Mouse (Mus musculus) midbrain, embryonic 11.5 days (tissue): ENCODE results near the gene Smdt1. TPM values are rescaled to one million over a fixed set of nuclear protein-coding genes. Genes with fewer than 3 reads are reported as not detected.
A peak's percentile ranks its signal among the peaks of the same experiment; 100 is the strongest.

Experiments used
- ATAC-seq: fragments of 200-750 bp; cut with Nextera tagmentation; 2 replicates; pipeline ENCODE4 v1.8.0; 2017; ENCODE audit warnings: moderate TSS enrichment, moderate library complexity; ENCODE audit not compliant: low FRiP score
- DNase-seq: peaks from one replicate; pipeline ENCODE4 v3.0.0; 2015; ENCODE audit warnings: low spot score; ENCODE audit errors: missing footprints
- H3K27ac ChIP-seq: fragments of 300-500 bp; sonication (generic); 2 replicates; pipeline ENCODE4 v1.5.1; 2014; ENCODE audit warnings: low read depth, low read length
- H3K27me3 ChIP-seq: fragments of 300-500 bp; sonication (generic); 2 replicates; pipeline ENCODE4 v1.6.1; 2014; ENCODE audit warnings: mild to moderate bottlenecking, low read length, moderate library complexity, mixed read lengths; ENCODE audit not compliant: control insufficient read depth, insufficient read depth
- H3K36me3 ChIP-seq: fragments of 300-500 bp; sonication (generic); 2 replicates; pipeline ENCODE4 v1.6.1; 2014; ENCODE audit warnings: mild to moderate bottlenecking, low read length, moderate library complexity, mixed read lengths; ENCODE audit not compliant: control insufficient read depth, insufficient read depth
- H3K4me1 ChIP-seq: fragments of 300-500 bp; sonication (generic); 2 replicates; pipeline ENCODE4 v1.6.1; 2014; ENCODE audit warnings: low read length; ENCODE audit not compliant: control insufficient read depth, insufficient read depth
- H3K4me2 ChIP-seq: fragments of 300-500 bp; sonication (generic); 2 replicates; pipeline ENCODE4 v1.6.1; 2014; ENCODE audit warnings: mild to moderate bottlenecking, moderate library complexity
- H3K4me3 ChIP-seq: fragments of 300-500 bp; sonication (generic); 2 replicates; pipeline ENCODE4 v1.5.1; 2014; ENCODE audit warnings: low read depth, low read length
- H3K9ac ChIP-seq: fragments of 300-500 bp; sonication (generic); 2 replicates; pipeline ENCODE4 v1.6.1; 2014; ENCODE audit warnings: low read length
- H3K9me3 ChIP-seq: fragments of 300-500 bp; sonication (generic); 2 replicates; pipeline ENCODE4 v1.6.1; 2016; ENCODE audit warnings: low read length; ENCODE audit not compliant: control insufficient read depth
- WGBS: fragments of 180-500 bp; shearing (Covaris S2); extraction: QIAGEN DNeasy Blood & Tissue Kit; methylation state at CpG from one replicate; pipeline ENCODE4 v1.1.7; 2014; 5-methylcytosine and 5-hydroxymethylcytosine counted together
- polyA plus RNA-seq: library from polyadenylated mRNA; unstranded; fragments of >200 nt; fragmentation: Nextera tagmentation; extraction: Ambion mirVana; gene quantifications from 2 replicates; pipeline ENCODE4 v1.2.1, GENCODE M21; 2014

The Smdt1 gene
- polyA plus RNA-seq, 1 experiment from 2014 or later, result 268 TPM

- no peaks in the 10 kb centered on the region for H3K9me3 ChIP-seq
- peak overlapping the region; percentile 51 for H3K4me2 ChIP-seq
- ATAC-seq (no peak), DNase-seq (peak; percentile 92)
- H3K4me3 ChIP-seq, result peak overlapping the region; percentile 31
- H3K9ac ChIP-seq, result peak overlapping the region; percentile 65
- H3K27me3 ChIP-seq, result peaks cover 16% of the 10 kb centered on the region
- H3K36me3 ChIP-seq, result no peaks in the 10 kb centered on the region
- H3K4me1 ChIP-seq, result peaks cover 10% of the 10 kb centered on the region; the same call in 1 of the 2 replicates
- 2% methylated on average over 40 of the region's 40 CpGs for WGBS
- H3K27ac ChIP-seq, result peak overlapping the region; percentile 37; the same call in 1 of the 2 replicates
These were observed 2.3 kb downstream of the Smdt1 start for GRCm38 (mm10) chr15:82341036-82341501.

GRCm38 (mm10) chr15:82341675-82342542, 3.1 kb downstream of the Smdt1 start:
- peak overlapping the region; percentile 37; the same call in 1 of the 2 replicates for H3K27ac ChIP-seq
- H3K9me3 ChIP-seq, result no peaks in the 10 kb centered on the region
- peaks cover 16% of the 10 kb centered on the region for H3K27me3 ChIP-seq
- no peak overlapping the region for H3K4me3 ChIP-seq
- peak overlapping the region; percentile 65 for H3K9ac ChIP-seq
- no peaks in the 10 kb centered on the region for H3K36me3 ChIP-seq
- peak overlapping the region; percentile 51 for H3K4me2 ChIP-seq
- 65% methylated on average over 15 of the region's 15 CpGs for WGBS
- DNase-seq (peak; percentile 88), ATAC-seq (no peak)
- peaks cover 15% of the 10 kb centered on the region for H3K4me1 ChIP-seq

GRCm38 (mm10) chr15:82342543-82342935, 3.8 kb downstream of the Smdt1 start:
- Histone ChIP-seq H3K36me3 (no peaks in the 10 kb centered on the region), H3K4me1 (peaks cover 21% of the 10 kb centered on the region), H3K4me3 (no peak overlapping the region), H3K9me3 (no peaks in the 10 kb centered on the region), H3K4me2 (no peak overlapping the region), H3K9ac (no peak overlapping the region), H3K27me3 (peaks cover 16% of the 10 kb centered on the region), H3K27ac (no peak overlapping the region)
- DNase-seq (no peak), ATAC-seq (no peak)
- WGBS, result 83% methylated on average over 5 of the region's 5 CpGs

GRCm38 (mm10) chr15:82343368-82344287, 4.9 kb downstream of the Smdt1 start:
- no peak overlapping the region for H3K4me3 ChIP-seq
- H3K4me2 ChIP-seq, result no peak overlapping the region
- DNase-seq (no peak), ATAC-seq (no peak)
- peaks cover 18% of the 10 kb centered on the region for H3K4me1 ChIP-seq
- peaks cover 4% of the 10 kb centered on the region for H3K36me3 ChIP-seq
- WGBS, result 87% methylated on average over 27 of the region's 27 CpGs
- H3K9ac ChIP-seq, result no peak overlapping the region
- no peak overlapping the region for H3K27ac ChIP-seq
- H3K27me3 ChIP-seq, result peaks cover 16% of the 10 kb centered on the region
- no peaks in the 10 kb centered on the region for H3K9me3 ChIP-seq

- peaks cover 15% of the 10 kb centered on the region for H3K27me3 ChIP-seq
- H3K36me3 ChIP-seq, result peaks cover 15% of the 10 kb centered on the region
- no peak overlapping the region for H3K9ac ChIP-seq
- WGBS, result 86% methylated on average over 6 of the region's 6 CpGs
- no peak overlapping the region for H3K4me2 ChIP-seq
- peaks cover 14% of the 10 kb centered on the region for H3K4me1 ChIP-seq
- H3K27ac ChIP-seq, result no peak overlapping the region
- no peak for ATAC-seq
- H3K9me3 ChIP-seq, result no peaks in the 10 kb centered on the region
- peak; percentile 78 for DNase-seq
- H3K4me3 ChIP-seq, result no peak overlapping the region
These were observed 6.2 kb downstream of the Smdt1 start for GRCm38 (mm10) chr15:82344971-82345370.

- peaks cover 21% of the 10 kb centered on the region for H3K36me3 ChIP-seq
- peak overlapping the region; percentile 58; the same call in 1 of the 2 replicates for H3K27ac ChIP-seq
- ATAC-seq (peak; percentile 98), DNase-seq (peak; percentile 99)
- H3K4me3 ChIP-seq, result peak overlapping the region; percentile 71
- peaks cover 14% of the 10 kb centered on the region for H3K4me1 ChIP-seq
- peak overlapping the region; percentile 95 for H3K4me2 ChIP-seq
- no peaks in the 10 kb centered on the region for H3K9me3 ChIP-seq
- WGBS, result under 1% methylated on average over 51 of the region's 51 CpGs
- H3K27me3 ChIP-seq, result peaks cover 5% of the 10 kb centered on the region
- H3K9ac ChIP-seq, result peak overlapping the region; percentile 81
These were observed 7.2 kb downstream of the Smdt1 start for GRCm38 (mm10) chr15:82345820-82346470.

GRCm38 (mm10) chr15:82346580-82347302, 8.0 kb downstream of the Smdt1 start:
- Histone ChIP-seq H3K9ac (peak overlapping the region; percentile 81), H3K27me3 (peaks cover 2% of the 10 kb centered on the region; the same call in 1 of the 2 replicates), H3K27ac (0 out of 2 replicates have a peak overlapping the region, but pooled peaks have one; percentile 46), H3K36me3 (peaks cover 21% of the 10 kb centered on the region), H3K4me1 (peaks cover 14% of the 10 kb centered on the region), H3K9me3 (no peaks in the 10 kb centered on the region), H3K4me3 (peak overlapping the region; percentile 71), H3K4me2 (peak overlapping the region; percentile 95)
- peak; percentile 1; the same call in 1 of the 2 replicates for ATAC-seq
- 68% methylated on average over 14 of the region's 14 CpGs for WGBS
- no peak for DNase-seq

GRCm38 (mm10) chr15:82347303-82347676, 8.5 kb downstream of the Smdt1 start:
- H3K4me1 ChIP-seq, result peaks cover 14% of the 10 kb centered on the region
- no peak overlapping the region for H3K4me3 ChIP-seq
- H3K27me3 ChIP-seq, result no peaks in the 10 kb centered on the region
- no peak for DNase-seq
- H3K27ac ChIP-seq, result no peak overlapping the region
- WGBS, result 84% methylated on average over 4 of the region's 4 CpGs
- peaks cover 21% of the 10 kb centered on the region for H3K36me3 ChIP-seq
- H3K9ac ChIP-seq, result no peak overlapping the region
- ATAC-seq, result no peak
- H3K4me2 ChIP-seq, result no peak overlapping the region
- H3K9me3 ChIP-seq, result no peaks in the 10 kb centered on the region
